Mouse (Mus musculus) urinary bladder, postnatal 25 days (tissue): ENCODE measurements around the gene Svop.

ENCODE experiments used
- DNase-seq: peaks from one replicate; pipeline ENCODE4 v3.0.0; 2022; ENCODE audit warnings: low spot score

Svop gene

GRCm38 (mm10) chr5:114102807-114103206 is 11.4 kb upstream of the Svop start:
- DNase-seq, result no peak

- no peak for DNase-seq
These were observed 10.5 kb upstream of the Svop start for GRCm38 (mm10) chr5:114101873-114102272.

DNA sequence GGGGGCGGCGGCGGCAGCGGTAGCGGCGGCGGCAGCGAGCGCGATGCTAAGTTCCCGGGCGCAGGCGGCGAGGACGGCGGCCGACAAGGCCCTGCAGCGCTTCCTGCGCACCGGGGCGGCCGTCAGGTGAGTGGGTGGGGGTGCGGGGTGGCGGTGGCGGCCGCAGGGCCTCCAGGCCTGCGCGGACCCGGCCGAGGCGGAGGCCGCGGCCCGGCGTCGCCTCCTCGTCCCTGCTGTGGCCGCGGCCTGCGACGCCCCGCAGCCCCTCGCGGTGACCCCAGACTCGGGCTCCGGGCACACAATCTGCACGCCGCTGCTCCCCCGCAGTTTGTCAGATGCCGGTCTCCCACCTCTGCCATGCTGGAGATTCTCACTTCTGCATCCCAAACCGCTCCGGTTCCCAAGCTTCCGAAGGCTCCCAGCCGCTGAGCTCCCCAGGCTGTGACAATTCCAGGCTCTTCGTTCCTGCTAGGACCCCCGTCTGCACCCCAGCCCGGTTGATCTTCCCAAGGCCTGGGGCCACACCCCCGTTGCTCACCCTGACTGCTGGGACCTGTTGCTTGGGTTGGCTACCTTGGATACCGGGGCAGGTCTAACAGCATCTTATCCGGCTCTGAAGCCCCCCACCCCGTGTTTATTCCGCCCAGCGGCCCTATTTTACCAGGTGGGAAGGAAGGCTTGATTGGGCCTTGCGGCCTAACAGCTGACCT is 9.2 kb upstream of the Svop start:
- peak; percentile 7 for DNase-seq

DNA sequence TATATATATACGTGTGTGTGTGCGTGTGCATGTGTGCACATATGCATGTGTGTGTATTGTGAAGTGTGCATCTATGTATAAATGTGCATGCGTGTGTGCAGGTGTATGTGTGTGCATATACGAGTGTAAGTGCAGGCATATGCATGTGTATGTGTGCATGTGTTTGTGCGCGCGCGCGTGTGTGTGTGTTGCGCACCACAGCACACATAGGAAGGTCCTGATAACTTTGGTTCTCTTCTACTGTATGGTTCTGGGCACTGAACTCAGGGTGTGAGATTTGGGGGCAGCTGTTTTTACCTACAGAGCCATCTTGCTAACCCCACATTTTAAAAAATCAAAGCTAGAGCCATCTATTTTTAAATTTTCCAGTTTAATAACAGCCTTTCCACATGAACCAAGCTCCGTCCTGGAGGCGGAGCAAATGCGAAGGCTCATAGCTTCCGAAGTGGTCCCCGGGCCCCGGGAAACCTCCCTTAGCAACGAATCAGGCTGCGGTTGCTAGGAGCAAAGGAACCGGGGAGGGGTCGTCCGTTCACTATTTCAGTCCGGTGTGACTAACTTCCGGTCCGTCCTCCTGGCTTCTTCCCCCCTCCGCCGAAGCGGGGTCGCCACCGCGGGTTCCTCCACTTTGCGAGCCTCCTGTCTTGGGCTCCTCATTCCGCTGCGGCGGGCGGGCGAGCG is 8.5 kb upstream of the Svop start:
- peak; percentile 88 for DNase-seq

- no peak for DNase-seq
These were observed 853 bp downstream of the Svop start for GRCm38 (mm10) chr5:114090421-114091013.

GRCm38 (mm10) chr5:114087875-114088480 is 3.4 kb downstream of the Svop start:
- no peak for DNase-seq

DNA sequence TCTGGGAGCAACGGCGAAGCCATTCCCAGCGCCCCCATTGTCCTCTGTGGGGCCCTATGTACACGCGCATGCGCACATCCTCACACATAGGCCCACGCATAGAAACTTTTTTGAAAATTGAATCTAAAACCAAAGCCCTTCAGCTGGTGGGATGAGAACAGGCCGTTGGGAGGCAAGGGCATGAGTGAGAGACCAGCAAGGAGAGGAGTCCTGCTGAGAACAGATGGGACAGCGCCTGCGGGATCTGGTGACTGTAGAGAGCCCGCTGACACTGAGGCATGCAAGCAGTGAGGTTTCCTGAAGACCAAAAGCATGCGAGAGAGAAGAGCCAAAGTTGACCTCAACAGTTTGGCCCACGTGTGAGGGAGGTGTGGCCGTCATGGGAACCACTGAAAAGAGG is 5.9 kb downstream of the Svop start:
- DNase-seq, result no peak

DNA sequence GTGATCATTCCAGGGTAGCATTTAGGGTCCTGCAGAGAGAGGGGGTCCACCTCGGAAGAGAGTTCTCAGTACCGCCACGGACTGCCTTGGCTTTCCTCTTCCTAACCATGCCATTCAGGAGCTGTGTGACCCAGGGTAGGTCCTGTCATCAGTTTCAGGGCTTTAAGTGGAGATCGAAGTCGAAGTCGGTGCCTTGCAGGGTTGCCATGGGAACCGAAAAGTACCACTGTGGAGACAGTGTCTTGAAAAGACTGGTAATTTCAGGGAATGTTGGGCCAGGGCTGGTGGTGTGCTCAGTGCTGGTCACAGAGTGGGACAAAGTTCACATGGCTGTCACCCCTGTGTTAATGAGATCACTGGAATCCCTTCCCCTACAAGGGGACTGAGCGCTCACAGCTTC is 14.4 kb downstream of the Svop start:
- no peak for DNase-seq

DNA sequence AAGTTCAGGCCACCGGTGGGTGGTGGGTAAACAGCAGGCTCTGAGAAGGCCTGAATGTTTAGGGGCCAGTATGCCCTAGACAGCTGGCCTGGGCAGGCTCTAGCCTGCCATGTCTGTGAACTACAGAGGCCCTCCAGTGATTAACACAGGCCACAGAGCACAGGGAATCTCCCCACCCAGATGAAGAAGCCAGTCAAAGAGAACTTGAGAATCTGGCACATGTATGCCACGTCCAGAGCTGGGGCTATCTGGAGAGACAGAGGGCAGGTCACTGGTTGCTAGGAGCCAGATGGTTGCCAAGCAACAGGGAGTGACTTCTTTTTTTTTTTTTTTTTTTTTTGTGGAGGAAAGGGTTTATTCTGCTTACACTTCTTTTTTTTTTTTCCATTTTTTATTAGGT is 19.1 kb downstream of the Svop start:
- no peak for DNase-seq

DNA sequence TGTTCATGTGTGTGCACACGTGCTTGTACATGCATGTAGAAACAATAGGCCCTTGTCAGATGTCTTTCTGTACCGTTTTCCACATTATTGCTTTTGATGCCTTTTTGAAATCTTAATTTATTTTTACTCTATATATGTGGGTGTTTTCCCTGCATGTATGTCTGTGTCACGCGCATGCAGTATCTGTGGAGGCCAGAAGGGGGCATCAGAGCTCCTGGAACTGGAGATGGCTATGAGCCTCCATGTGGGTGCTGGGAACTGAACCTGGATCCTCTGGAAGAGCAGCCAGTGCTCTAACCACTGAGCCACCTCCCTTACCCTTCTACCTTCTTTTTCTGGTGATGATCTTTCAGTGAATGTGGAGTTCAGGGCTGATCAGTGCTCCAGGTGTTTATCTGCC is 20.5 kb downstream of the Svop start:
- no peak for DNase-seq

- DNase-seq, result no peak
These were observed 23.4 kb downstream of the Svop start for GRCm38 (mm10) chr5:114067982-114068381.

DNA sequence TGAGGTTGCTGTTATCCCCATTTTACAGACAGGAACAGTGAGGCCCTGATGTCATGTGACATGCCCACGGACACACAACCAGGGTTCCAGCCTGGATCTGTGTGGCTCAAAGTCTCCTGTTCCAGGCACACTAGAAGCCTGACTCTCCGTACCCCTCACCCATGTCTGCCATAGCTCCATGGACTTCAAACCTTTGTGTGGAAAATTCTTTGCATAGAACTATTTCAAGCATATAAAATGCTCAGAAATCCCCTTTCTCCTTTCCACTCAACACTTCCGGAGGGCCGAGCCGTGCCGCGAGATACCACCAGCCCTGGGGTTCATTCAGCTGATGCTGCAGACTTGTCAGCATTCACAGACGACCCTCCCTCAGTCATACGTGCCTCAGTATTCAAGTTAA is 23.8 kb downstream of the Svop start:
- DNase-seq, result no peak

DNA sequence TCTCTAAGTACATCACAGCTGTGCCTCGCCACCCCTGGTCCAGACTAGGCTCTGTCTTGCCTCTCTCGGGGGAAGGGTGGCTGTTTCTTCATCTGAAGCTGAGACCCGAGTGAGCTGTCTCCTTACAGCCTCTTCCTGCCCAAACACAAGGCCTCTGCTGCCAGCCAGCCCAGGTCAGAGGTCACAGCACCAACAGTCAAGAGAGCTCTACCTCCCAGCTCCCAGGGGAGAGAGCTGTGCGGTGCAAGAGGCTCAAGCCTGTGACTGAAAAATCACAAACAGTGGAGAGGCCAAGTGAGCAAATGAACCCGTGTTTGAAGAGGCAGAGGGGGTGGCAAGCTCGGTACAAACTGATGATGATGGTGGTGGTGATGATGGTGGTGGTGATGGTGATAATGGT is 24.8 kb downstream of the Svop start:
- DNase-seq, result no peak

GRCm38 (mm10) chr5:114065161-114065560 is 26.2 kb downstream of the Svop start, which contains the start of gene Usp30:
TSS of gene Usp30 (plus strand) at chr5:114065461.
- no peak for DNase-seq

- no peak for DNase-seq
These were observed 27.4 kb downstream of the Svop start for GRCm38 (mm10) chr5:114063958-114064357.

DNA sequence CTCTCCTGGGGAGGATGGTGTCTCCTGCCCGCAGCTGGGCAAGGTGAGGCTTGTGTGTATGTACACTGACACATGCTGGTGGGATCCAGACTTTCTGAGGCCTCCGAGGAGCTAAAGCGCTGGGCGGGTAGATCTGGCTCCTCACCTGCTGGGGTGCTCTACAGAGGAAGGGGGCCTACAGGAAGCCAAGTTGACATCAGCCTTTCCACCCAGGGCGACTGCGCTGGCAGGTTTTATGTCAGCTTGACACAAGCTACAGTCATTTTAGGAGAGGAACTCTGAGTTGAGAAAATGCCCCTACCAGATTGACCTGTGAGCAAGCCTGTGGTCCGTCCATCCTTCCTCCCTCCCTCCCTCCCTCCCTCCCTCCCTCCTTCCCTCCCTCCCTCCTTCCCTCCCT is 29.7 kb downstream of the Svop start:
- no peak for DNase-seq

GRCm38 (mm10) chr5:114057129-114057731 is 34.1 kb downstream of the Svop start:
- DNase-seq, result no peak

- peak; percentile 61 for DNase-seq
These were observed 39.1 kb downstream of the Svop start for GRCm38 (mm10) chr5:114052246-114052761.

DNA sequence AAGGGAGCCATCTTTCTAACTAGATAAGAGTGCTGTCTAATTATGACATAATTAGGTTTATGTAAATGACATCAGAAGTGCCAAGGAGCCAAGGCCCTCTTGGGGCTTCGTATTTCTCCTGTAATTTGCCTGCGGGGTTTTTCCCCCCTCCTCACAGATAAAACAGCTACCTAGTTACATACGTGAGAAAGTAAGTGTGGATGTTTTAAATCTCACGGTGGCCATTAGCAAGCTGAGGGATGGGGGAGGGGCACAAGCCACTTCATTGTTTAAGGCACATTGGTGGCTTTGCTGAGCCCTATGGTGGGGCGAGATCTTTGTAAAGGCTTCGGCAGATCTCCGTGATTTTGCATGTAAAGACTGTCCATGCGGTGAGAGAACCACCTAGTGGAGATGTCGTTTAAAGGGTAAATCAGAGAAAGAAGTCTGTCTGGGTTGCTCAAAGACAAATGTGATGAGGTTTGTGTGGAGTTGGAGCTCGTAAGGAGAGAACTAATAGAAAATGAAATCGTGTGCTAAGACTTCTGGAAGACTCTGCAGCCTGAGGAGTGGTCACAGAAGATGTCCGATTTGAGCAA is 42.5 kb downstream of the Svop start:
- DNase-seq, result no peak

DNA sequence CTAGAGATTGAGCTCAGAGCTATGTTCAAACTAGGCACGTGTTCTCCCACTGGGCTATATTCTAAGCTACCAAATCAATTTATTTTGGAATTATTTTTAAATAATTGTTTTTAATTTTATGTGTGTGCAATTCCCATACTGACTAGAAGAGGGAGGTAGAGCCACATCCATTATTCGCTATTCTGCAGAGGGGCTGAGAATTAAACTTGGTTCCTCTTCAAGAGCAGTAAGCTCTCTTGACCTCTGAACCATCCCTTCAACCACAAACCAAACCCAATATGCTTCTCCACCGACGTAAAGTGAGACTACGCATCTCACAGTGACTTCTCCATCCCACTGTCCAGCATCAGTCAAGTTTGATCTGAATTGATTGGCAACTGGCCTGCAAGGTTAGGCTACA is 44.2 kb downstream of the Svop start:
- DNase-seq, result no peak

GRCm38 (mm10) chr5:114046604-114047003 is 44.8 kb downstream of the Svop start:
- no peak for DNase-seq

DNA sequence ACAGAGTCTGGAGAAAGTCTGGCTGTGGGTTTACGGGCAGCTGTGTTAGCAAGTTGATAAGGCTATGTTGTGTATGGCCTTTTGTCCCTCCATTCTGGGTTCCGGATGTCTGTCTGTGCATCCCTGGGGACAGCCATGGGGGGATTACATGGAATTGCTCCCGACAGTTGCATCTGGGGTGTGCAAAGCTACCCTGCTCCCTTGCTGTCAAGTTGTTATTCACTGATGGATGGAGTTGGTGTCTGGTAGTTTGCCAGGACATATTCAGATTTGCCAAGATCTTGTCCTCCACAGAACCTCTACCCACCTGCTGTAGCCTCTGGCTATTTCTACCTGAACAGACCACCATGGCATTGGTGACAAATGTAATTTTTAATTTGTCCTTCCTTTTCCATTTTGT is 45.2 kb downstream of the Svop start:
- no peak for DNase-seq
